Mouse (Mus musculus): ENCODE measurements around the gene Olfr1504. TPM values are rescaled to one million over a fixed set of nuclear protein-coding genes. Genes with fewer than 3 reads are reported as not detected.
"Not testable (repeated sequence)": the region's sequence is repeated elsewhere in the genome, so short reads cannot be mapped to it uniquely, and the experiment has no call there.

The Olfr1504 gene
- not detected for total RNA-seq (2021)

GRCm38 (mm10) chr19:13897828-13898227, at the start of gene Olfr1504:
Olfr1504 (minus strand) TSS chr19:13897928.
- DNase-seq: no peak
- intact Hi-C loops (cut with DNase I): no loop called here

- intact Hi-C loops (cut with DNase I): no loop called here
Observed at GRCm38 (mm10) chr19:13913230-13913629, 15.5 kb upstream of the Olfr1504 start, which contains the start of gene Olfr1505. Olfr1505 (plus strand) TSS chr19:13913530.

GRCm38 (mm10) chr19:13861495-13861894, 36.2 kb downstream of the Olfr1504 start, which contains the start of gene Olfr1502:
Olfr1502 (plus strand) TSS chr19:13861795.
- intact Hi-C loops (cut with DNase I): no loop called here
- no peak for DNase-seq

More at GRCm38 (mm10) chr19:13913230-13913629, 15.5 kb upstream of the Olfr1504 start, which contains the start of gene Olfr1505:
- DNase-seq: no peak

GRCm38 (mm10) chr19:13850592-13850991, 47.1 kb downstream of the Olfr1504 start, which contains the start of gene Olfr1501:
Olfr1501 (minus strand) TSS chr19:13850692.
- DNase-seq; intact Hi-C loops (cut with DNase I): not testable (repeated sequence)

Other genes starting within 250 kb of the Olfr1504 start
- gene Olfr1490, start 246.8 kb downstream of the Olfr1504 start, total RNA-seq (2021): not detected
- not detected for gene Olfr1491, start 200.7 kb downstream of the Olfr1504 start, total RNA-seq (2021)
- gene Olfr1493-ps1, start 174.7 kb downstream of the Olfr1504 start, total RNA-seq (2021): not detected
- gene Olfr1494, start 158.2 kb downstream of the Olfr1504 start, total RNA-seq (2021): not detected
- not detected for gene Olfr1495, start 133.3 kb downstream of the Olfr1504 start, total RNA-seq (2021)
- gene Olfr1496, start 120.0 kb downstream of the Olfr1504 start, total RNA-seq (2021): not detected
- gene Olfr1497, start 99.7 kb downstream of the Olfr1504 start, total RNA-seq (2021): not detected
- gene Olfr1499, start 78.5 kb downstream of the Olfr1504 start, total RNA-seq (2021): not detected
- not detected for gene Olfr1500, start 67.4 kb downstream of the Olfr1504 start, total RNA-seq (2021)
- gene Olfr1501, start 47.2 kb downstream of the Olfr1504 start, total RNA-seq (2021): not detected
- not detected for gene Olfr1502, start 36.1 kb downstream of the Olfr1504 start, total RNA-seq (2021)
- not detected for gene Olfr1505, start 15.6 kb upstream of the Olfr1504 start, total RNA-seq (2021)

All from heart, postnatal 10 days (tissue).